Mouse (Mus musculus): Measurements from ENCODE around the gene Agtrap.

Gene Agtrap

DNA sequence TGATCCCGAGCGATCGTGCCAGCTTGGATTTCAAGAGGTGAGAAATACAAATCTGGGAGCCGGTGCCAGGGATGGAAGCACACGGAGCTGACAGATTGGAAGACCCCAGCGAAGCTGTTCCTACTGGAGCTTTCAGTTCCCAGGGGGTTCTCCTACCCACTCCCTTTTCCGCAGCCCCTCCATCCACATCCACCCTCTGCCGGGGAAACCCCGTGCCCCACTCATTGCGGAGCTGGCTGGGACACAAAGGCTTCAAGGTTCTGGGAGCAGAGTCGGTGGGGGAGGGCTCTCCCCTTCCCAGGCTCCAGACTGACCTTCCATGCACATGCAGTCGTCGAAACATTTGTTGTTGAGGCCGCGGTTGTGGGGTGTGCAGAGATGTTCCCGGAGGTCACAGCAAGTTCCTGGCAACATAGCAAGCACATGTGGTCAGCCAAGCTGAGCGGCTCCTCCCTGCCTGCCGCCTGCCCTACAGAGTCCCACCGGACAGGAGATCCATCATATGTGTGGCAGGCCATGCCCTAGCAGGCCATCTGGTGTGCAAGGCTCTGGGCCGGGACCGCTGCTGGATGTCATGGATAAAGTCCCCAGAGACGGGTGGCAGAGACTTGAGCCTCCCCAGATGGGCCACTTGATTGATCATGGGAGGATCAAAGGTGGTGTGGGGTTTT, 19.9 kb upstream of the Agtrap start:
- no peak for DNase-seq (ENCODE audit: extremely low read depth, low read depth, low spot score)

DNA sequence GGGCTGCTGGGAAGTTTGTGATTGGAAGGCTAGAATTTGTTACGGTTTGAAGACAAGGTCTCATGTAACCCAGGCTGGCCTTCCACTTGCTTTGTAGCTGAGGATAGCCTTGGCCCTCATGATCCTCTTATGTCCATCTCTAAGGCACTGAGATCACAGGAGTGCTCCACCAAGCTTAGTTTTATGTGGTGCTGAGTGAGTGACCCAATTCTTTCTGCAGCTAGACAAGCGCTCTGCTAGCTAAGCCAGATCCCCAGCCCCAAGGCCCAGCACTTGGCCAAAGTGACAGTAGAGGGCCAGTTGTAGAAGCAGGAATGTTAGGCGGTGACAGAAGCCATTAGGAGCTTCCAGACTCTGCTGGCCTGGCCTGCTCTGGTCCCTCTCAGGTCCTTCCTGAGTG, 16.3 kb upstream of the Agtrap start:
- DNase-seq (ENCODE audit: extremely low read depth, low read depth, low spot score) = no peak

DNA sequence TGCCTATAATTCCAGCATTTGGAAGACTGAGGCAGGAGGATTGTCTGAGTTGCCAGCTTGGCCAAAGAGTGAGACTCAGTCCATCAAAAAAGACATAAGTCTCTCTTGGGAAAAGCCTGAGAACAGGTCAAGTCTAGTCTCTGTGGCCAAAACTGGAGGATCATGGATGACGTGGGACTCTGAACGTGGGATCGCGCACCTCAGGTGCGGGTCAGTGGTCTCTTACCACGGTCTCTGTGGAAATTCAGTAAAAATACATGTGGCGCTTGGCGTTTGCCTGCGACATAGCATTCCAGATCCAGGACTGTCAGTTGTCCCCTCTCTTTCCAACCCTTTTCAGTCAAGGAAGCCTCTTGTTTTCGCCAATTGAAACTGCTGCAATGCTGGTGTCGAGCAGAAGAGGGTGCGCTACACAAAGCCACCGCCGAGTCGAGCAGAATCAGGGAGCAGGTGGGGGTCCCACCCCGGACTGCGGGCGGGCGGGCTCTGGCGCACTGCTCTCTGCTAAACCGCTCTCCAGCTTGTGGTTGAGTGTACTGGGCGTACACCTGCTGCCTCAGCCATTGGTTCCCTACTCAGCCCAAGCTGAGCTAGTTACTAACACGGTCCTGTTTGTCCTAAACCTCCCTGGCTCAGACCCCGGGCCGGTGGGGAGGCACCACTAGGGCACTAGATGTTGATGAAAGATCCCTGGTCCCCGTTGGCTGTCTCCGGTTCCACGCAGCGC, 14.1 kb upstream of the Agtrap start:
- DNase-seq (ENCODE audit: extremely low read depth, low read depth, low spot score) = no peak

DNA sequence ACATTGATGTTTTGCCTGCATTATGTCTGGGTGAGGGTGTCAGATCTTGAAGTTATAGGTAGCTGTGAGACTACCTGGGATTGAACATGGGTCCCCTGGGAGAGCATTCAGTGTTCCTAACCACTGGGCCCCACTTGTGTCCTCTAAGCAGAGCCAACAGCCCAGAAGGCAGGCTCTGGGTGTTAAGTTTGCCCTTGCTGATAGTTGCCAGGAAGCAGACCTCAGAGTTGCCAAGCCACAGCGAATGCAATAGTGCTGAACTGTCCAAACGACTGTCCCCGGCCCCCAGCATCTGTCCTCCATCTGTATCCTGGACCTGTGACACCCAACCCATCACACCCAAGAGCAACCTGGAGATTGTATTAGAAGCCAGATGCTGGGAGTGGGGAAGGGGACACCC, 10.8 kb upstream of the Agtrap start:
- DNase-seq (ENCODE audit: extremely low read depth, low read depth, low spot score) = no peak

DNA sequence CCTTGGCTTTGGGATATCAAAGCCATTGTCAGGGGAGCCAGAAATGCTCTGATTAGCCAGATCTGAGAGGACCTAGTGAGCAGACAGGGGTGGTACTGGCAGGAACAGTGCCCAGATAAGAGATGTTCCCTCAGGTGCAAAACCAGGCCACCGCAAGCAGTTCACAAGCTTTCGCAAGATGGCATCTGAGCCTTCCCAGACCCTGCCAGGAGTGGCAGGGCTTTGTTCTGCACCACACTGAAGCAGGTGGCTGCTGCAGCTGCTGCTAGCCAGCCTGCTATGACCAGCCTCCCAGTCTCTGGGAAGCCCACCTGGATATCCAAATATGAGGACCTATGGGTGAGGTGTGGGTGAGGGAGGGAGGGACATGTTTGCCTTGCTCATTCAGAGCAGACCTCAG, 10.1 kb upstream of the Agtrap start:
- DNase-seq (ENCODE audit: extremely low read depth, low read depth, low spot score) = no peak

DNA sequence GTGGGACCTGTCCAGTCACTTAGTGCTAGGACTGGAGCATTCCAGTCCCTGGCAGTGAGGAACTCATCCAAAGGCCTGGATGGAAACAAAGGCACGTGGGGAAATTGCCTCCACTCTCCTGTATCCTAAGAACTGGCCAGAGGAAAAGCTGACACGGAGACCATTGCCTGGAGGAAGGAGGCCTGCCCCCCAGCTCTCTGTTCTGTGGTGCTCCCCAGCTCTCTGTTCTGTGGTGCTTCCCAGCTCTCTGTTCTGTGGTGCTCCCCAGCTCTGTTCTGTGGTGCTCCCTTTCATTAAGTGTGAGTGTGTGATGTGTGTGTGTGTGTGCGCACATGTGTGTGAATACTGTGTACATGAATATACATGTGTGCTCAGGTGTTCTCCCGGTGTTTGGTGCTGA, 7.2 kb upstream of the Agtrap start:
- no peak for DNase-seq (ENCODE audit: extremely low read depth, low read depth, low spot score)

DNA sequence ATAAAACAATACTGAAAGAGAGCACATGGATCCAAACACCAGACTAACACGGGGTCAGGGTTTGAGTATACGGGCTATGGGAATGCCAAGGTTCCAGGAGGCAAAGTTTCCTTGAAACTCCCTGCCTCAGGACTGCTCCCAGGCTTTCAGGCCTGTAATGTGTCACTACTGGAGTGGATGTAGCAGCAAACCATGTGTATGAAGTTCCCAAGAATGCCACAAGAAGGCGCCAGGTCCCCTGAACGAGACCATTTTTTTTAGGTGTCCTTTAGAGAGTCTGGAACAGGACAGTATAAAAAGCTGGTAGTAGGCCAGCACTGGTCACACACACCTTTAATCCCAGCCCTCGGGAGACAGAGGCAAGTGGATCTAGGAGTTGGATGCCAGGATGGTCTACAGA, 6.3 kb upstream of the Agtrap start:
- DNase-seq (ENCODE audit: extremely low read depth, low read depth, low spot score) = no peak

DNA sequence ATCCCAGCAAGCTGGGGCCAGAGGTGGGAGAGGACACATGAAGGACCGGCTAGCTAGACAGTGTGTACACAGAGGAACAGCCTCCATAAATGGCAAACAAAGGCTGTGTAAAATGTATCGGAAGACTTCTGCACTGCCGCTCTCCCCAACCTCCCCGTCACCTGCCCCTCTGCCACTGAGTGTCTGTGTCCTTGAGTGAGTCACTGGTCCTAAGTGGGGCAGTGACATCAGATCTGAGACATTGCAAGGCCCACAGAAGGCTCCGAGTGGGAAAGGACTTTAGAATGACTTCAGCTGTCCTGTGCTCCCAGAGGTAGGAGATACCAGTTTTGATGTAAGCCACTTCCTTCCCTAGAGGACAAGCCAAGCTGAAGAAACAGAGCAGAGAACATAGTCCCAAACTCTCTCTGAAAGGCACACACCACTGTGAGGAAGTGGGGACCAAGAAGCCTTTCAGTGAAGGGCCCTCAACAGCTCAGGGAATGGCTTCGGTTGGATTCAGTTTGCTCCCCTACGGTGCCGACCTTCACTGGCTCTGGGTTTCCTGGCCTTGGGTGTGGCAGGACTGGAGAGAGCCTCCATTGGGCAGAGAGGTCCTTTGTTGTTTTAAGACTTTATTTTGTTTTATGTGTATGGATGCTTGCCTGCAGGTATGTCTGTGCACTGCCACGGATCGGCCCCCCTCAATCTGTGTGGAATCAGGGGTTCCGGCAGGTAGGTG, 4.9 kb upstream of the Agtrap start:
- no peak for DNase-seq (ENCODE audit: extremely low read depth, low read depth, low spot score)

DNA sequence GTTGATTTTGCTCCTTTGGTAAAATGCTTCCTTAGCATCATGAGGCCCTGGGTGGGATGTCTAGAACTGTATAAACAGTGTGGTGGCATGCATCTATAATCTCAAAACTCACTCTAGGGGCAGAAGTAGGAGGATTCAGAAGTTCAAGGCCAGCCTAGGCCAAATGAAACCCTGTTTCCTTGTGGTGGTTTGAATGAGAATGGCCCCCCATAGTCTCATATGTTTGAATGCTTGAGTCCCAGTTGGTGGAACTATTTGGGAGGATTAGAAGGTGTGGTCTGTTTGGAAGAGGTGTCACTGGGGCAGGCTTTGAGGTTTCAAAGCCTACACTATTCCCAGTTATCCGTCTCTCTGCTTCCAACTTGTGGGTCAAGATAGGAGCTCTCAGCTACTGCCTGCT, 3.4 kb upstream of the Agtrap start:
- DNase-seq (ENCODE audit: extremely low read depth, low read depth, low spot score) = no peak

DNA sequence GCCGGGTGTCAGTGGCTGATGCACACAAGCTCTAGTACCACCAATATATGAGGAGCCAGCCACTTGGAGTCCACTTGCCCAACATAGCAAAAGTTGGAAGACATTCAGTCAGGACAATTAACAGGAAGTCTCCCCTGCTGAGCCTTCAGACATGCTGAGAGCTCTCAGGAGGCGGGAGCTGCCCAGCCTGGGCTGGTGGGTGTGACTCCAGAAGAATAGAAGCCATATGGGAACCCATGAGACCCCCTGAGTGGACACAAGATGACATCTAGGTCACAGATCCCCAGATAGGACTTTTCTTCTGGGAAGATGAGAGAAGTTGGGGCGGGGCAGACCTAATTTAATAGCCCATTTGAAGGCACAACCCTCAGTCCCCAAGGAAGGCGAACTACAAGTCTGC, 1.3 kb upstream of the Agtrap start:
- no peak for DNase-seq (ENCODE audit: extremely low read depth, low read depth, low spot score)

DNA sequence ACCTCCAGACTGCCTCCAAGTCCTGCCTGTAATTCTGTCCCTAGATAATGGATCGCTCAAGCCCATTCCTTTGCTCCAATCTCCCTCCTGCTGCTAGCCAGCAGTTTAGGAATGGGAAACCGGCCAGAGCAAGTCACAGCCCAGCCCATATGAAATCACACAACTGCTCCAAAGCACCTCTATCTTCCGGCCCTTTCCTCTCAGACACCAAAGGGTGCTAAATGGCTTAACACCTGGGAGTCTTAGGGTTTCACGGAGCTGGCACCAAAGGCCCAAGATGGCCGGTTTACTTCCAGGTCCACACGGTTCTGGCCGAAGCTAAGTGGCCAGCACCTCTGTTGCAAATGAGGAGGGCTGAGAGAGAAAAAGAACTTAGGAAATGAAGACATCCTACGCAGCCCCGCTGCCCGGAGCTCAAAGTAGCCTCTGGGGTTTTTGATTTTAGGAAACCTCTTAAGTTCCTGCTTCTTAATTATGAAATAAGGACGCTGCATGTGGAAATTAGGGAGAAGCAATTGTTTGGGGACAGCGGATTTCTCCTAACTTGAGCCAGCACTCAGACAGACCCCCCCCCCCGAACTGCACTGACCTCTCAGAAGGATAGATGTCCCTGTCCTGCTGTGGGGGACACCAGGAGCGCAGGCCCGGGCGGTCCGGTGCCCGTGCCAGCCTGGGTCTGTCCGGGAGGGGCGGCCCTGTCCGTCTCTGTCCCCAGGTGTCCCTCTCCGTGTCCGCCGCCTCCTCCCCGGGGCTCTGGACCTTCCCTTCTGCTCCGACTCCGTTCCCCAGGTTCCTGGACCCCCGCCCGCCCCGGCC, 532 bp downstream of the Agtrap start:
- DNase-seq (ENCODE audit: extremely low read depth, low read depth, low spot score) = peak; percentile 40

DNA sequence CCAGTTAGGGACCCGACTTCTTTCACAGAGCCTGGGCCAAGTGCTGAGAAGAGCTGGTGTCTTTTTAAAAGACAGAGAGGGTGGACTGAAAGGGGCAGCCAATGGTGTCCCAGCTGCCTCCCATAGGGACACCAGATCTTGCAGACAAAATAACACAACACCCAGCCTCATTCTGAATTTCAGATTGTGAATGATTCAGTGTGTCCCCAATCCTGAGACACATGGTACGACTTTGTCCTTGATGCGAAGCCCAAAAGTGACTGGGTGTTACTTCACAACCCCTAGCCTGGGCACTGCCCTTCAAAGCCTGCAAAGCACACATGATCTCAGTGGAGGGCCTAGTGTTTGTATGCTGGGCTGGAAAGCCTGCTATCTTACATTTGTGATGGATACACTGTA, 1.9 kb downstream of the Agtrap start:
- no peak for DNase-seq (ENCODE audit: extremely low read depth, low read depth, low spot score)

DNA sequence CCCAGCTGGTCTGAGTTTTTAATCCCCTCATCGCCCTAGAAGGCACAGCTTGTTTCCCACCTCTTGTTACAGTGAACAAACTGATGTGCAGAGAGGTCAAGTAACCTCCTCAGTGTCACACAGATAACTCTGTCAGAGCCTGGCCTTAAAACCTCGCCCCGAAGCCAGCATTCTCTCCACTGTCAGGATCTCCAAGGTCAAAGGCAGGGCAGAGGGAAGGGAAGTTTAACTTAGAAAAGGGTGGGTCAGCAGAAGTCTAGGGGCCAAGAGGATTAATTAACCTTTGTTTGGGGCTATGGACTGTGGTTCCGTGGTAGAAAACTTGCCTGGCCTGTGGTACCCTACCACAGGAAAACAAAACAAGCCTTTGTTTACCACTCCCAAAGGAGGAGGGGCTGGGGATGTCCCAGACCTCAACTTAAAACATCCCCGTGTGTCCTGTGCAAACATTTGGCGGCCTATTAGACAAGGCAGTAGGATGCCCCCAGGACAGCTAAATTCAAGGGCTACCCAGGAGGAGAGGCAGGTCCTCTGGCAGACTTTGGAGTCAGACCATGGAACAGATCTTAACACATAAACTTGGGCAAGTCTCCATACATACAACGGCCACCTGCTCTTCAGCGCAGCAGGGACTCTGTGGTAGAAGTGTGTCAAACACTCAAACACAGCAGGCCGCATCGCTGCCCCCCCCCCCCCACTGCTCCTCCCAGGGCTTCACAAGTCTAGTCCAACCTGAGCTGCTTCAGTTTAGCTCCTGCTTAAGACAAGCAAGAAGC, 2.5 kb downstream of the Agtrap start:
- DNase-seq (ENCODE audit: extremely low read depth, low read depth, low spot score) = no peak

DNA sequence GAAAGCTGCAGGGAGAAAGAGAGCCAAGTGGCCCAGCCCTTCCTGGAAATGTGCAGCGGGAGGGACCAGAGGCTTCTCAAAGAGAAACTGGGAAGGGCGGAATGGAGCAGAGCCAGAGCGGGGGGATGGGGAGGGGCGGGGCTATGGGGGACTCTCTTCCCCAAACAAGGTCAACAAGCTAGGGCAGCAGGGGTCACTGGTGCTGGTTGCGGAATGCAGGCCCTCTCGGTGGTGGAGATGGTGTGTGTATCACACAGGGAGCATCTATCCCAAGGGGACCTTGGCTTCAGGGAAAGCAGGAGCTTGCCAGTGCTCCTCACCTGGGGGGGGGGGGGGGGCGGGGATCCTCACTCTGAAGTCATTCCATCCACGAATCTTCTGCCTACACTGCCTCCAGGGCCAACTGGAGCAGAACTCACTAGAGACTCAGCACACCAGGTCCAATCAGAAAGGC, 3.5 kb downstream of the Agtrap start:
- no peak for DNase-seq (ENCODE audit: extremely low read depth, low read depth, low spot score)

DNA sequence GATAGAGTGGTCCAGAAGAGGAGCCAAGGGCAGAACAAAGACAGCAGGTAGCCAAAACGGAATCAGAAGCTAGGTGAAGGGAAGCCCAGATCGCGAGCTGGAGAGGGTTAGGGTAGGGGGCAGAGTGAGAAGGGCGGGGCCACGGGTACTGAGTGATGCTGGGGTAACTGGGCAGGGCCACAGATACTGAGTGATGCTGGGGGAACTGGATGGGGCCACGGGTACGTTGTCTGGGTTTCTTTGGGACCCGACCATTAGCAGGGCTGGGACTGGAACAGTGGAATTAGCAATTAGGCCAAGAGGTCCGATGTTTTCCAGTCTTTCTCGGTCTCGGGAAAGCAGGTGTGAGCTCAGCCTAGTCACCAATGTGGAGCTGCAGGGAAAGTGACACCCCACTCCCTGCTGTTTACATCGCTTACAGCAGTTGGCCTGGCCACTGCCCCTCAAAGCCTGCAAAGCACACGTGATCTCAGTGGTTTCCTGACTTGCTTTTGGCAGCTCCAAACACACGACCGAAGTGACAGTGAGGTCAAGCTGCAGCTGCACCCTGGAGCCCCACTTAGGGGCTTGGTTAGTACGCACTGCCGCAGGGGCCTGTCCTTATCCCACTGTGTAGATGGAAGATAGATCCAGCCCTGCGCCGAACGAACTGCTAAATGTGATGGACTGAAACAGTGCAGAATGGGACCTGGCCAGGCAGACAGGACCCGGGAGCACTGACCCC, 4.5 kb downstream of the Agtrap start:
- no peak for DNase-seq (ENCODE audit: extremely low read depth, low read depth, low spot score)

DNA sequence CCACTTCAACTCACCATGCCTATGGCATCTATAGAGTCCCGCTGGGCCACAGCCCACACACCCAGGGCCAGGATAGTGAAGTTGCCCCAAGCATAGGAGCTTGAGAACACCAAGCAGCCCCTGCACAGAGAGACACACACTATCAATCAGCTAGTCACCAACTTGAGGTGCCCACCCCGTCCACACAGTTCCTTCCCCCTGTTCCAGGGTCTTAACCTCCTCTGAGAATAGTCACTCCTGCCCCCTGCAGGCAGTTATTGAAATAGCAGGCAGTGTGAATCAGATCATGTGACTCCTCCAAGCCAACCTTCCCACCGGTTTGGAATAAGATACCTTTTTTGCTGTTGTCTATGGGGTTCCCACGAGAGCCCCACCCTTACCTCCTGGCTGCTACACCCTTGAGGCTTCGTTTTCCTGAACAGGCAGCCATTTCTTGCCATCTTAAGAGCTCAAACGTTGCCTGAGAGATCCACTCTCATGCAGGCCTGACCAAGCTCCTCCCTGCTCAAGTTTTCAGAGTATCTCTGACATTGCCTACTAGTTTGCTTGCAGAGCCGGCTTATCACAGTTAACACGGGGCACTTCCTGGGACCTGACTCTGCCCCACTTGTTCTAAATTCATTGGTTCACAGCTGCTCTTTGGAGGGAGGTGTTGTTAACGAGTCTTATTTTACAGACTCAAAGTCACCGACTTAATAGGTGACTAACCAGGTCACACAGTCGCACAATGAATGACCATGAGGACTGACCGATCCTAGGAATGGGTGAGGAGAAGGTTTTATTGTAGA, 5.4 kb downstream of the Agtrap start:
- DNase-seq (ENCODE audit: extremely low read depth, low read depth, low spot score) = no peak

DNA sequence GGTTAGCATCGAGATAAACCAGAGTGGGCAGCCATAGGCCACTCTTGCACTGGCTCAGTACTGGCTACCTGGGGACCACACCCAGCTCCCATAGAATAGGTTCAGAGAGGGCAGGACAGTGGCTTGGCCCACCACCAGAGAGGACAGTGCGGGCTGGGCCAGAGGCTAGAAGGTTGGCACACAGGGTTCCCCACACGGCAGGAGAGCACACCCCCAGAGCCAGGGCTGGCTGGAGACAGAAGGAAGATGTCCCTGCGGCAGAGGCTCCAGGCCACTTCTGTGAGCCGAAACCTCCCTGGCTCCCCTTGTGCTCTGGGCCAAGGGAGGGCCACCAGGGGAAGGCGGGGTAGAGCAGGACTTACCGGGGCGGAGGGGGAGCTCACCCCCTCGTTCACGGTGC, 6.6 kb downstream of the Agtrap start:
- no peak for DNase-seq (ENCODE audit: extremely low read depth, low read depth, low spot score)

DNA sequence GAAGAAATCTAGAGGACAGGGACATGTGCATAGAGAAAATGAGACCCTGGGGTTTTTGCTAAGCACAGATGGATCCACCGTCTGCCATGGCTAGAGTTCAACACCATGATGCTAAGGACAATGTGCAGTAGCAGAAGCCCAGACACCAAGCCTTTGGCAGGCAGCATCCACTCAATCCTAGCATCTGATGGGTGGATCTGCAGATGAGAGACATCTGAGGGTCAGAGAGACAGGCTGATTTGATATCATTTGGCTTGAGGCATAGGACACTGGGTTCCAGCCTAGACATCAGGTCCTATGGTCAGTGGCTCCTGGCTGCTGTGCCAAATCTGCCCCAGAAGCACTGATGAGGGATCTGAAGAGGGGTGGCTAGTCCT, 7.2 kb downstream of the Agtrap start:
- DNase-seq (ENCODE audit: extremely low read depth, low read depth, low spot score) = no peak

DNA sequence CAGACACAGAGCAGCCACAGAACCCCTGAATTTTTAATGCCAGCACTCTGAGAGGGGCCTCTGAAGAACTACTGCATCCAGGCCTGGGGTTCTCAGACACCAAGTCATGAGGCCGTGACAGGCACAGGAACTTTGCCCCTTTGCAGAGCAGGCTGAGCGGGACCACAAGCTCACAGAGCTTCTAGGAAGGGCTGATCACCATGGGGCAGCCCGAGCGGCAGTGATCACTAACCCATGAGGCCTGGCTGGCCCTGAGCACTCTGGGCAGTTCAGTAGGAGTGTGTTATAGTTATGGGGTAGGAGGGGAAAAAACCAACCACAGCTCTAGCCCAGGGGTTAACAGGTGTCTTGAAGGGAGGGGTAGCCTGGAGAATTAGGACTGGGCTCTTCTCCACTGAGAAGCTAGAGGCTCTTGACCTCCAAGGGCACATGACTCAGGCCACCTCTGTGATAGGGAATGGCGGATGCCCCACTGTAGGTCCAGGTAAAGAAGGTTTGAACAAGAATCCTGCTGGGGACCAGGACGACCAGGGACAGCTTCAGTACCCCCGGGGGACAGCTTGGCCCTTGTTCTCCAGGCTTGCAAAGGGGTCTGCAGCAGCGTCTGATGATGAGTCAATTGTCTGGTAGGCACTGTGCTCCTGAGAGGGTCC, 7.8 kb downstream of the Agtrap start:
- DNase-seq (ENCODE audit: extremely low read depth, low read depth, low spot score) = no peak

All from fat pad, adult 2 months (tissue).